Mouse (Mus musculus): ENCODE measurements around the gene Ncf1. TPM values are rescaled to one million over a fixed set of nuclear protein-coding genes. Genes with fewer than 3 reads are reported as not detected.

Ncf1 gene
- total RNA-seq, 2 experiments from 2014 or later, result 163 to 177 TPM

Other genes with a start within 250 kb of the Ncf1 start
- 1.2 and 1.3 TPM in 2 replicates for gene Castor2, start 129.9 kb downstream of the Ncf1 start, total RNA-seq (2014; fragmentation: Nextera tagmentation)
- 0.30 and 3.0 TPM in 2 replicates for gene Castor2, start 129.9 kb downstream of the Ncf1 start, total RNA-seq (2017)
- gene Rcc1l, start 52.9 kb downstream of the Ncf1 start, total RNA-seq (2014; fragmentation: Nextera tagmentation), result 22.9 and 25.7 TPM in 2 replicates
- 8.7 and 9.7 TPM in 2 replicates for gene Rcc1l, start 52.9 kb downstream of the Ncf1 start, total RNA-seq (2017)
- gene Gtf2ird2, start 45.6 kb downstream of the Ncf1 start, total RNA-seq (2014; fragmentation: Nextera tagmentation), result 1.3 and 15.1 TPM in 2 replicates
- gene Gtf2ird2, start 45.6 kb downstream of the Ncf1 start, total RNA-seq (2017), result 3.9 and 5.0 TPM in 2 replicates
- gene Gtf2i, start 85.1 kb upstream of the Ncf1 start, total RNA-seq (2014; fragmentation: Nextera tagmentation), result 139 and 142 TPM in 2 replicates
- gene Gtf2i, start 85.1 kb upstream of the Ncf1 start, total RNA-seq (2017), result 49.9 and 63.1 TPM in 2 replicates
- gene Gtf2ird1, start 227.1 kb upstream of the Ncf1 start, total RNA-seq (2014; fragmentation: Nextera tagmentation), result 28.2 and 43.1 TPM in 2 replicates
- gene Gtf2ird1, start 227.1 kb upstream of the Ncf1 start, total RNA-seq (2017), result 9.5 and 14.0 TPM in 2 replicates

All from granulocyte monocyte progenitor cell, adult 5-6 weeks (primary cell).